Mouse (Mus musculus) intestine, embryonic 16.5 days (tissue): Measurements from ENCODE around the gene Shisa9. TPM values are rescaled to one million over a fixed set of nuclear protein-coding genes. Genes with fewer than 3 reads are reported as not detected.

ENCODE experiments used
- ATAC-seq: fragments of 200-750 bp; cut with Nextera tagmentation; 2 replicates; pipeline ENCODE4 v1.8.0; 2017; ENCODE audit warnings: moderate TSS enrichment, moderate library complexity
- H3K27ac ChIP-seq: fragments of 300-500 bp; sonication (generic); 2 replicates; pipeline ENCODE4 v1.5.1; 2014; ENCODE audit warnings: mild to moderate bottlenecking, low read length
- H3K27me3 ChIP-seq: fragments of 300-500 bp; sonication (generic); replicated peaks from 2 replicates; pipeline ENCODE4 v1.6.1; 2014; ENCODE audit warnings: low read length, control low read depth, mixed read lengths; ENCODE audit not compliant: control insufficient read depth, insufficient read depth
- H3K36me3 ChIP-seq: fragments of 300-500 bp; sonication (generic); 2 replicates; pipeline ENCODE4 v1.6.1; 2014; ENCODE audit warnings: low read length, control low read depth; ENCODE audit not compliant: control insufficient read depth, insufficient read depth
- H3K4me1 ChIP-seq: fragments of 300-500 bp; sonication (generic); 2 replicates; pipeline ENCODE4 v1.6.1; 2014; ENCODE audit warnings: low read length, control low read depth, mixed read lengths; ENCODE audit not compliant: control insufficient read depth, insufficient read depth
- H3K4me2 ChIP-seq: fragments of 300-500 bp; sonication (generic); 2 replicates; pipeline ENCODE4 v1.6.1; 2014; ENCODE audit warnings: low read depth, low read length, control low read depth
- H3K4me3 ChIP-seq: fragments of 300-500 bp; sonication (generic); 2 replicates; pipeline ENCODE4 v1.5.1; 2014; ENCODE audit warnings: mild to moderate bottlenecking, low read length
- H3K9ac ChIP-seq: fragments of 300-500 bp; sonication (generic); 2 replicates; pipeline ENCODE4 v1.6.1; 2014; ENCODE audit warnings: low read depth, low read length
- H3K9me3 ChIP-seq: fragments of 300-500 bp; sonication (generic); 2 replicates; pipeline ENCODE4 v1.6.1; 2016; ENCODE audit warnings: low read length, control low read depth; ENCODE audit not compliant: control insufficient read depth
- WGBS: fragments of 180-500 bp; shearing (Covaris S2); extraction: QIAGEN DNeasy Blood & Tissue Kit; methylation state at CpG from one replicate; pipeline ENCODE4 v1.1.7; 2014; 5-methylcytosine and 5-hydroxymethylcytosine counted together
- polyA plus RNA-seq: library from polyadenylated mRNA; unstranded; fragments of >200 nt; fragmentation: Nextera tagmentation; extraction: Ambion mirVana; gene quantifications from 2 replicates; pipeline ENCODE4 v1.2.1, GENCODE M21; 2015

Shisa9 gene
- polyA plus RNA-seq, 1 experiment from 2014 or later: 0.62 TPM

GRCm38 (mm10) chr16:12203055-12203454 lies 219.1 kb downstream of the Shisa9 start:
- Histone ChIP-seq H3K36me3 (no peaks in the 10 kb centered on the region), H3K4me2 (no peak overlapping the region), H3K4me3 (no peak overlapping the region), H3K27me3 (no peaks in the 10 kb centered on the region), H3K9me3 (no peaks in the 10 kb centered on the region), H3K27ac (no peak overlapping the region), H3K4me1 (no peaks in the 10 kb centered on the region), H3K9ac (no peak overlapping the region)
- ATAC-seq: no peak
- 86% methylated on average over 2 of the region's 2 CpGs for WGBS

DNA sequence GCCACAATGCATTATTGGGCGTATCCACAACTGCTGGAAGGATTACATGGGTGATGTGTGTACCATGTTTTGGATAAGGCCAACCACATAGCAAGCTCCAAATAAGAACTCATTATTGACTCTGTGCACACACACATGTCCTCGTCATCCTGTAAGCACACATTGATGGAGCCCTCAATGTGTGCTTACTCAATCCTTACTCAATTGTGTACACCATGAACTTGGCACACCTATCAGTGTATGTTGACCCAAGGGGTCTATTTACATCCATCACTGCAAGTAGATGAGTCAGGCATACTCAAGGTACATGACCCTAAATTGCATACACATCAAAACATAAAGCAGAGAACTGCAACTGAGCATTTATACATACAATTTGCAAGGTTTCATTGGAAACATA lies 220.5 kb downstream of the Shisa9 start:
- H3K27ac ChIP-seq: no peak overlapping the region
- H3K27me3 ChIP-seq: no peaks in the 10 kb centered on the region
- 84% methylated on average over 2 of the region's 2 CpGs for WGBS
- no peak overlapping the region for H3K4me2 ChIP-seq
- no peak overlapping the region for H3K9ac ChIP-seq
- H3K4me1 ChIP-seq: no peaks in the 10 kb centered on the region
- no peaks in the 10 kb centered on the region for H3K9me3 ChIP-seq
- no peak for ATAC-seq
- H3K4me3 ChIP-seq: no peak overlapping the region
- H3K36me3 ChIP-seq: no peaks in the 10 kb centered on the region

DNA sequence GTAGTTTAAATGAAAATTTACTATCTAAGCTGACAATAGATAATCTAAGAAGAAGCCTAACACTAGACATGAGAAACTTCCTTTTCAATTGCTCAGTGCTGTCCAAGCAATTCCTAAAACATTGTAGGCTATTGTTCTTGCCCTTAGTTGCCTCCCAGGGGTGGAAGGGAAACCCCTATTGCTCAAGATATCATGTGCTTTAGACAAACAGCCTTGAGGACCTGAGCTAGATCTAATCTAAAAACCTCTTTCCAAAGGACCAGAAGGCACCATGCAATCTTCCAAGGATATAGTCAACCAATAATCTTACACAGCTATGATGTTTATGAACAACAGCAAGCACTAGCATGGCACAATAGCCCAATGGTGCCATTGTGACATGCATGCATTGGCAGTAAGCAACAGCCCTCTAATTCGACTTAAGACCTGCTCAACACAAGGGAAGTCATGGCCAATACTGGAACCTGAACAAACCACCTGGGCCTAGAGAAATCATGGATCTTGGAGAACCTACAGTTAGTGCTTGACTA lies 222.6 kb downstream of the Shisa9 start:
- WGBS: 82% methylated on average over 1 of the region's 1 CpGs
- ATAC-seq: no peak
- H3K4me1 ChIP-seq: no peaks in the 10 kb centered on the region
- no peak overlapping the region for H3K4me3 ChIP-seq
- no peak overlapping the region for H3K4me2 ChIP-seq
- H3K9ac ChIP-seq: no peak overlapping the region
- H3K9me3 ChIP-seq: no peaks in the 10 kb centered on the region
- H3K27ac ChIP-seq: no peak overlapping the region
- no peaks in the 10 kb centered on the region for H3K36me3 ChIP-seq
- H3K27me3 ChIP-seq: no peaks in the 10 kb centered on the region

DNA sequence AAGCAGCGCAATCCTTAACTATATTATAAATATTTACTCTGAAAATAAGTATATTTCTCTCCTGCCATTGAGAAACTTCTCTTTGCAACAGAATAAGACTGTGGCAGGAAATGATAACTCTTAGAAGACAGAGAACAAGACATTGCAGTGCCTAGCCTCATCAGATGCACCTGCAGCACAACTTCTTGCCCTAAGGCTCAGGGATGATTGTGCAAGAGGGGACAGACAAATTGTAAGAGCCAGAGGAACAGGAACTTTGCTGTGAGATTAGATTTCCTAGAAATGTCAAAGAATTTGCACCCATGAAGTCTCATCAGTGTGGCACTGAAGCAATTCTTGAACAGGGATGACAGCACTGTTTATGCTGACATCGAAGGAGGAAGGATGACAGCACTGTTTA lies 223.0 kb downstream of the Shisa9 start:
- H3K4me1 ChIP-seq: no peaks in the 10 kb centered on the region
- no peak overlapping the region for H3K4me3 ChIP-seq
- no peak overlapping the region for H3K9ac ChIP-seq
- H3K36me3 ChIP-seq: no peaks in the 10 kb centered on the region
- WGBS: 71% methylated on average over 2 of the region's 2 CpGs
- H3K4me2 ChIP-seq: no peak overlapping the region
- no peaks in the 10 kb centered on the region for H3K9me3 ChIP-seq
- H3K27me3 ChIP-seq: no peaks in the 10 kb centered on the region
- ATAC-seq: no peak
- no peak overlapping the region for H3K27ac ChIP-seq

DNA sequence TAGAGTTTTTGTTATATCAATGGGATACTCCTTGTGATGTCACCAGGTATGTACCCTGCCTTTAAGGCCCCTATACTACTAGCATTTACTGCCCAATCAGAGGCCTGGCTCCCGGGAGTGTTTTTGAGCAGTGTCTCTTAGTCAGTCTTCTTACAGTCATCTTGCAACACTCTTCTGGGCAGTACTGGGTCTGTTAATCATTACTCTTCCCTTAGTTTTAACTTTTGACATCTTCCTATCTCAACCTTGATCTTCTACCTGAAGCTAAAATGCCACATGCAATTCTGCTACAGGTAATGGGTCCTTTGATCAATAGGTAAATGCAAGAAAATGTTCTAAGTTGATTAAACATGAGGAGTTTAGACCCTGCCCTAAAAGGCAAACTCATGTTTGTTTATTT lies 225.4 kb downstream of the Shisa9 start:
- WGBS: 79% methylated on average over 1 of the region's 1 CpGs
- no peaks in the 10 kb centered on the region for H3K36me3 ChIP-seq
- no peaks in the 10 kb centered on the region for H3K9me3 ChIP-seq
- no peak overlapping the region for H3K27ac ChIP-seq
- H3K4me3 ChIP-seq: no peak overlapping the region
- ATAC-seq: no peak
- no peaks in the 10 kb centered on the region for H3K4me1 ChIP-seq
- H3K9ac ChIP-seq: no peak overlapping the region
- no peaks in the 10 kb centered on the region for H3K27me3 ChIP-seq
- no peak overlapping the region for H3K4me2 ChIP-seq

DNA sequence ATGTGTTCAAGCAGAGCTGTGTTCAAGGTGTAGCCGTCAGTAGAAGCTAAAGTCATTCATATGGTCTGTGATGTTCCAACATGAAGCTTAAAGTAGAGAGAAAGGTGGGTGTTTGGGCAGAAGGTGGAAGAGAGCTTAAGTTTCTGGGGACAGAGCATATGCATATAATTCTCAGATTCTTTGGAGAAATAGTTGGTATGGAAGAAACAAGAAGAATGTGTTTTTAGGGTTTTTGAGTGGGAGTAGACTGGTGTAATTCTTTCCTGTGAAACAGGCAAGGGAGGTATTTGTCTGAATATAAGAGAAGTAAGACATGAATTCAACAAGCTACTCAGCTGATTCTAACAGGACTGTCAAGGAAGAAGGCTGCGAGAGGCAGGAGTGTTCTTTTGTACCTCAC lies 225.9 kb downstream of the Shisa9 start:
- Histone ChIP-seq H3K27me3 (no peaks in the 10 kb centered on the region), H3K27ac (no peak overlapping the region), H3K4me1 (no peaks in the 10 kb centered on the region), H3K9ac (no peak overlapping the region), H3K4me3 (no peak overlapping the region), H3K4me2 (no peak overlapping the region), H3K9me3 (no peaks in the 10 kb centered on the region), H3K36me3 (no peaks in the 10 kb centered on the region)
- 81% methylated on average over 2 of the region's 2 CpGs for WGBS
- ATAC-seq: no peak

DNA sequence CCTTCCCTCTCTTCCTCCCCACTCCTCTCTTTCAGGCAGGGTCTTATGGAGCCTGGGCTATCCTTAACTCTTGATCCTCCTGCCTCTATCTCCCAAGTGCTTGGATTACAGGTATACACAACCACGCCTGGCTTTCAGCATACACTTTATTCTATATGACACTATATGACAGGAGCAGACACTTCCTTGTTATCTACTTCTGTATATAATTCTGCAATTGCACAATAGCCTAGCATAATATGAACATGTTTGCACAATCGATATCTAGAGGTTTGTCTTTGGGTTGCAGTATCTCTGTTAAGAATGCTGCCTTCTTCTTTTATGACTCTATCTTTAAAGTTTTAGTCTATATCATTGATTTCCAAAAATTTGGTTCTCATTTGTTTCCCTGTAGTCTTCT lies 230.1 kb downstream of the Shisa9 start:
- H3K27ac ChIP-seq: no peak overlapping the region
- H3K4me3 ChIP-seq: no peak overlapping the region
- H3K9me3 ChIP-seq: no peaks in the 10 kb centered on the region
- WGBS: 80% methylated on average over 2 of the region's 2 CpGs
- no peaks in the 10 kb centered on the region for H3K36me3 ChIP-seq
- H3K4me2 ChIP-seq: no peak overlapping the region
- no peak overlapping the region for H3K9ac ChIP-seq
- no peaks in the 10 kb centered on the region for H3K4me1 ChIP-seq
- no peak for ATAC-seq
- no peaks in the 10 kb centered on the region for H3K27me3 ChIP-seq

GRCm38 (mm10) chr16:12217289-12218150 lies 233.6 kb downstream of the Shisa9 start:
- Histone ChIP-seq H3K9me3 (no peaks in the 10 kb centered on the region), H3K4me1 (no peaks in the 10 kb centered on the region), H3K27ac (no peak overlapping the region), H3K4me2 (no peak overlapping the region), H3K4me3 (no peak overlapping the region), H3K36me3 (no peaks in the 10 kb centered on the region), H3K27me3 (no peaks in the 10 kb centered on the region), H3K9ac (no peak overlapping the region)
- no peak for ATAC-seq
- 69% methylated on average over 13 of the region's 13 CpGs for WGBS

- no peak overlapping the region for H3K9ac ChIP-seq
- no peaks in the 10 kb centered on the region for H3K9me3 ChIP-seq
- no peak overlapping the region for H3K27ac ChIP-seq
- 68% methylated on average over 2 of the region's 2 CpGs for WGBS
- H3K4me2 ChIP-seq: no peak overlapping the region
- no peak overlapping the region for H3K4me3 ChIP-seq
- no peaks in the 10 kb centered on the region for H3K27me3 ChIP-seq
- no peaks in the 10 kb centered on the region for H3K36me3 ChIP-seq
- no peaks in the 10 kb centered on the region for H3K4me1 ChIP-seq
- no peak for ATAC-seq
Measured at GRCm38 (mm10) chr16:12218151-12218532, 234.2 kb downstream of the Shisa9 start.

DNA sequence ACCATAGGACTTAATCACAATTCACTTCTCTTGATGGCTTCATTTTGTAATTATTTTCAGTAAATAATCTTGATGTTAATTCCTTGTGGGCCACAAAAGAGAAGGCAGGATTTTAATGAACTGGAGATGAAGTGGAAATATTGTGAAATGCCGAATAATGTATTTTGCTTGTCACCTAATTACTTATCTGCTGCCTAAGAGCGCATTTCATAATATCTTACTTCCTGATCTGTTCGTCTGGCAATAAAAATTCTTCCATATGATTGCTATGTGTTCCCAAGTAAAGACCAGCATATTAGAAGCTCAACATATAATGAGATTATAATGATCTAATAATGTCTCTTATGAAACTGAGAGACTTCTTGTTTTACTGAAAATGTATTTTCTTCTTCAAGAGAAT lies 235.9 kb downstream of the Shisa9 start:
- H3K36me3 ChIP-seq: no peaks in the 10 kb centered on the region
- ATAC-seq: no peak
- 79% methylated on average over 3 of the region's 3 CpGs for WGBS
- no peaks in the 10 kb centered on the region for H3K9me3 ChIP-seq
- no peaks in the 10 kb centered on the region for H3K27me3 ChIP-seq
- H3K4me1 ChIP-seq: no peaks in the 10 kb centered on the region
- no peak overlapping the region for H3K27ac ChIP-seq
- no peak overlapping the region for H3K4me3 ChIP-seq
- no peak overlapping the region for H3K4me2 ChIP-seq
- no peak overlapping the region for H3K9ac ChIP-seq
